Mouse (Mus musculus) ZHBTc4 (cell line): Measurements from ENCODE around the gene Wbp1l.

Experiments
- DNase-seq: peaks from one replicate; pipeline ENCODE4 v3.0.0-alpha.2; 2011; ENCODE audit warnings: low read depth, low spot score

Wbp1l gene

GRCm38 (mm10) chr19:46599375-46600256 lies 732 bp downstream of the Wbp1l start:
- no peak for DNase-seq

- no peak for DNase-seq
Observed at GRCm38 (mm10) chr19:46600371-46600770, 1.5 kb downstream of the Wbp1l start.

GRCm38 (mm10) chr19:46601491-46601890 lies 2.6 kb downstream of the Wbp1l start:
- DNase-seq = no peak

GRCm38 (mm10) chr19:46602406-46602805 lies 3.5 kb downstream of the Wbp1l start:
- no peak for DNase-seq

- DNase-seq = peak; percentile 30
Observed at GRCm38 (mm10) chr19:46606718-46607117, 7.8 kb downstream of the Wbp1l start.

- peak; percentile 86 for DNase-seq
Observed at GRCm38 (mm10) chr19:46607424-46607823, 8.5 kb downstream of the Wbp1l start.

- no peak for DNase-seq
Observed at GRCm38 (mm10) chr19:46608158-46608557, 9.3 kb downstream of the Wbp1l start.

- peak; percentile 74 for DNase-seq
Observed at GRCm38 (mm10) chr19:46616378-46616777, 17.5 kb downstream of the Wbp1l start.

- no peak for DNase-seq
Observed at GRCm38 (mm10) chr19:46617361-46617760, 18.5 kb downstream of the Wbp1l start.

- no peak for DNase-seq
Observed at GRCm38 (mm10) chr19:46618322-46618721, 19.4 kb downstream of the Wbp1l start.

GRCm38 (mm10) chr19:46619001-46619400 lies 20.1 kb downstream of the Wbp1l start:
- DNase-seq = no peak

- DNase-seq = no peak
Observed at GRCm38 (mm10) chr19:46619518-46619917, 20.6 kb downstream of the Wbp1l start.

GRCm38 (mm10) chr19:46620016-46620808 lies 21.3 kb downstream of the Wbp1l start:
- no peak for DNase-seq

- DNase-seq = peak; percentile 51
Observed at GRCm38 (mm10) chr19:46621236-46622183, 22.6 kb downstream of the Wbp1l start.

GRCm38 (mm10) chr19:46622659-46623193 lies 23.8 kb downstream of the Wbp1l start:
- no peak for DNase-seq

GRCm38 (mm10) chr19:46623194-46623667 lies 24.3 kb downstream of the Wbp1l start:
- DNase-seq = no peak

- no peak for DNase-seq
Observed at GRCm38 (mm10) chr19:46623790-46624772, 25.2 kb downstream of the Wbp1l start.

GRCm38 (mm10) chr19:46625015-46625414 lies 26.1 kb downstream of the Wbp1l start:
- no peak for DNase-seq

- DNase-seq = no peak
Observed at GRCm38 (mm10) chr19:46625519-46625918, 26.6 kb downstream of the Wbp1l start.

- DNase-seq = no peak
Observed at GRCm38 (mm10) chr19:46628403-46628802, 29.5 kb downstream of the Wbp1l start.
